Mouse (Mus musculus): ENCODE data around the gene Gm20479. TPM values are rescaled to one million over a fixed set of nuclear protein-coding genes. Genes with fewer than 3 reads are reported as not detected.

Gm20479 gene
- 0.42 TPM in 1 of 2 replicates, not detected in the other for total RNA-seq (2012; rRNA removed)
- 1 to 10 TPM in 1 of 2 experiments, not detected in 1; 2.7 TPM for polyA plus RNA-seq (2012; ENCODE audit: insufficient read depth in 1 of 2, insufficient read length in 2 of 2, low read depth in 1 of 2, low replicate concordance in 2 of 2, missing spikeins in 1 of 2)

DNA sequence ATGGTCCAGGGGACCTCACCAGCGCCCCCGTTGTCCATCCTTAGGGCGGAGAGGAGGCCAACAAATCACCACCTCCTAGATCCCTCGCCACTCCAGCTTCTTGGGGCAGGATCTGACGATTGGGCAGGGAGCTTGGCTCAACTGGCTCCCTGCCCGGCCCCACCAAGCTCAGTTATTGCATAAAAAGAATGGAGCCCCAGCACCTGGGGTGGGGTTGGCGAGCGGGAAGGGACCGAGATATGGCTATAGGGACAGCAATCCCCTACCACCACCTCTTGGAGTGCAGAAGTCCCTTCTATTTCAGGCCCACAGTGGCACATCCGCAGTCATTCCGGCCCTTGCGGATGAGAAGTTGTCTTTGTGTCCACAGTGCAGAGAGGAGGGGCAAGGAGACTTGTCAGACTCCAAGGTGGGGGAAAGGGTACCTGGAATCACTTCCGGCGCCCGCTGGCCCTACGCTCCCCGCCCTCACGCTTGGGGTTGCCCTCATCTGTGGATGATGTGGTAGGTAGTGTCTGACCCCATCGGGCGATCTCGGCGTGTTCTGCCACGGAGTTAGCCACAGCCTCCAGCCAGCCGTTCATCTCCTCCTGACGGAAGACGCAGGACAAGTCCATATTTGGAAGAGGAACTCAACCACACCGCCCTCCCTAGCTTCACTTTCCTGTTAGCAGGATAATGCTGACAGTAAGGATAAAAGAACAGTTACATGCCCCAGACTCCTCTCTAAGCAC is at the start of gene Gm20479:
Gm20479 (minus strand) TSS at position 559 of the 734 bp plus-strand sequence.
- Histone ChIP-seq H3K9me3 (replicated peaks; ENCODE audit: insufficient read depth, low read length) (no peaks in the 10 kb centered on the region), H3K4me3 (ENCODE audit: control insufficient read depth in 1 of 2, insufficient read depth in 1 of 2, low read depth in 2 of 2, low read length in 2 of 2) (peak within 1 kb of the TSS; percentile 58 to 96), H3K4me1 (ENCODE audit: control insufficient read depth in 1 of 2, insufficient read depth in 2 of 2, low read length in 2 of 2) (peaks cover 4 to 18% of the 10 kb centered on the region in 2 experiments), H3K79me2 (ENCODE audit: control insufficient read depth, insufficient read depth, low read length, poor library complexity) (peaks cover 3% of the 10 kb centered on the region; the same call in 1 of the 2 replicates), H3K36me3 (ENCODE audit: control insufficient read depth in 1 of 2, insufficient read depth in 2 of 2, low read length in 2 of 2) (peaks cover 0 to 18% of the 10 kb centered on the region in 2 experiments; a peak in 2 of 4 replicates), H3K27ac (ENCODE audit: control insufficient read depth, low read depth, low read length) (peak within 1 kb of the TSS; percentile 85), H3K27me3 (ENCODE audit: control insufficient read depth in 1 of 2, insufficient read depth in 2 of 2, low read length in 2 of 2) (no peaks in the 10 kb centered on the region), H3K9ac (ENCODE audit: control insufficient read depth, low read depth, low read length, poor library complexity, severe bottlenecking) (peak within 1 kb of the TSS; percentile 57)
- TF ChIP-seq MXI1 (IDR thresholded peaks at IDR 0.05; ENCODE audit: low read depth, low read length) (no peak; the same call in 1 of the 2 replicates), NELFE (IDR thresholded peaks at IDR 0.05; ENCODE audit: low read depth, low read length) (no peak; the same call in 1 of the 2 replicates), POLR2A (IDR thresholded peaks at IDR 0.05; ENCODE audit: control insufficient read depth in 1 of 2, insufficient read depth in 1 of 2, low read depth in 1 of 2, low read length in 2 of 2, poor library complexity in 1 of 2) (no peak; a peak in 1 of 4 replicates), GATA1 (IDR thresholded peaks at IDR 0.05; ENCODE audit: low read depth, low read length) (no peak), ZMIZ1 (IDR thresholded peaks at IDR 0.05; ENCODE audit: low read depth, low read length) (peak; percentile 31; the same call in 1 of the 2 replicates), POLR2AphosphoS5 (IDR thresholded peaks at IDR 0.05; ENCODE audit: borderline replicate concordance, low read depth, low read length) (no peak), CHD1 (IDR thresholded peaks at IDR 0.05; ENCODE audit: low read depth, low read length) (no peak), SIN3A (IDR thresholded peaks at IDR 0.05; ENCODE audit: low read length) (peak; percentile 47; the same call in 1 of the 2 replicates), MAZ (IDR thresholded peaks at IDR 0.05; ENCODE audit: low read depth, low read length) (peak; percentile 54; the same call in 1 of the 2 replicates), E2F4 (IDR thresholded peaks at IDR 0.05; ENCODE audit: borderline replicate concordance, low read depth, low read length) (no peak), CTCF (IDR thresholded peaks at IDR 0.05 in 2 of 3, conservative IDR thresholded peaks at IDR 0.05 in 1 of 3; ENCODE audit: control insufficient read depth in 1 of 3, insufficient read depth in 1 of 3, low read depth in 2 of 3, low read length in 3 of 3, poor library complexity in 1 of 3, severe bottlenecking in 1 of 3) (no peak), TAL1 (IDR thresholded peaks at IDR 0.05; ENCODE audit: low read length) (no peak), MAX (IDR thresholded peaks at IDR 0.05; ENCODE audit: low read length) (no peak), MEF2A (IDR thresholded peaks at IDR 0.05; ENCODE audit: extremely low read depth, insufficient replicate concordance, low read depth, low read length, poor library complexity, severe bottlenecking) (no peak), JUND (IDR thresholded peaks at IDR 0.05; ENCODE audit: low read depth, low read length) (no peak), ZC3H11A (IDR thresholded peaks at IDR 0.05; ENCODE audit: low read depth, low read length) (no peak), HCFC1 (IDR thresholded peaks at IDR 0.05; ENCODE audit: low read depth, low read length) (no peak), ETS1 (IDR thresholded peaks at IDR 0.05; ENCODE audit: low read depth, low read length) (no peak)
- peak; percentile 90 for DNase-seq (ENCODE audit: low read depth, low spot score)

- no peaks in the 10 kb centered on the region for H3K36me3 ChIP-seq (ENCODE audit: control insufficient read depth in 1 of 2, insufficient read depth in 2 of 2, low read length in 2 of 2)
- no peaks in the 10 kb centered on the region; a peak in 1 of 4 replicates for H3K27me3 ChIP-seq (ENCODE audit: control insufficient read depth in 1 of 2, insufficient read depth in 2 of 2, low read length in 2 of 2)
- no peaks in the 10 kb centered on the region for H3K4me1 ChIP-seq (ENCODE audit: control insufficient read depth in 1 of 2, insufficient read depth in 2 of 2, low read length in 2 of 2)
- no peak overlapping the region for H3K27ac ChIP-seq (ENCODE audit: control insufficient read depth, low read depth, low read length)
- no peak overlapping the region for H3K9ac ChIP-seq (ENCODE audit: control insufficient read depth, low read depth, low read length, poor library complexity, severe bottlenecking)
- H3K79me2 ChIP-seq (ENCODE audit: control insufficient read depth, insufficient read depth, low read length, poor library complexity), result no peaks in the 10 kb centered on the region
- H3K9me3 ChIP-seq (replicated peaks; ENCODE audit: insufficient read depth, low read length), result no peaks in the 10 kb centered on the region
- H3K4me3 ChIP-seq (ENCODE audit: control insufficient read depth in 1 of 2, insufficient read depth in 1 of 2, low read depth in 2 of 2, low read length in 2 of 2), result no peak overlapping the region
- DNase-seq (ENCODE audit: low read depth, low spot score), result peak; percentile 52
- TF ChIP-seq BHLHE40 (IDR thresholded peaks at IDR 0.05; ENCODE audit: borderline replicate concordance, low read depth, low read length), result no peak
- no peak for TF ChIP-seq TAL1 (IDR thresholded peaks at IDR 0.05; ENCODE audit: low read length)
- TF ChIP-seq MAZ (IDR thresholded peaks at IDR 0.05; ENCODE audit: low read depth, low read length), result no peak
- TF ChIP-seq GATA1 (IDR thresholded peaks at IDR 0.05; ENCODE audit: low read depth, low read length), result no peak
- TF ChIP-seq RAD21 (IDR thresholded peaks at IDR 0.05; ENCODE audit: low read depth, low read length), result peak; percentile 50
- no peak for TF ChIP-seq UBTF (IDR thresholded peaks at IDR 0.05; ENCODE audit: borderline replicate concordance, insufficient read depth, low read depth, low read length)
- peak in 2 of 3 experiments; percentile 49 to 59; a peak in 4 of 6 replicates for TF ChIP-seq CTCF (IDR thresholded peaks at IDR 0.05 in 2 of 3, conservative IDR thresholded peaks at IDR 0.05 in 1 of 3; ENCODE audit: control insufficient read depth in 1 of 3, insufficient read depth in 1 of 3, low read depth in 2 of 3, low read length in 3 of 3, poor library complexity in 1 of 3, severe bottlenecking in 1 of 3)
- no peak for TF ChIP-seq RCOR1 (IDR thresholded peaks at IDR 0.05; ENCODE audit: low read depth, low read length)
- TF ChIP-seq SIN3A (IDR thresholded peaks at IDR 0.05; ENCODE audit: low read length), result no peak
- TF ChIP-seq E2F4 (IDR thresholded peaks at IDR 0.05; ENCODE audit: borderline replicate concordance, low read depth, low read length), result no peak
- TF ChIP-seq NRF1 (IDR thresholded peaks at IDR 0.05; ENCODE audit: insufficient read depth, low read depth, low read length, poor library complexity, severe bottlenecking), result no peak
- TF ChIP-seq MAX (IDR thresholded peaks at IDR 0.05; ENCODE audit: low read length), result no peak
- no peak for TF ChIP-seq TBP (IDR thresholded peaks at IDR 0.05; ENCODE audit: low read depth, low read length)
- no peak for TF ChIP-seq POLR2A (IDR thresholded peaks at IDR 0.05; ENCODE audit: control insufficient read depth in 1 of 2, insufficient read depth in 1 of 2, low read depth in 1 of 2, low read length in 2 of 2, poor library complexity in 1 of 2)
- no peak for TF ChIP-seq HCFC1 (IDR thresholded peaks at IDR 0.05; ENCODE audit: low read depth, low read length)
- no peak for TF ChIP-seq ZKSCAN1 (IDR thresholded peaks at IDR 0.05; ENCODE audit: low read depth, low read length)
- no peak for TF ChIP-seq TCF12 (IDR thresholded peaks at IDR 0.05; ENCODE audit: low read depth, low read length)
- TF ChIP-seq SMC3 (IDR thresholded peaks at IDR 0.05; ENCODE audit: low read depth, low read length), result peak; percentile 48
Measured at GRCm38 (mm10) chr7:27406481-27406880, 49.3 kb upstream of the Gm20479 start.

Data from MEL (cell line).